Mouse (Mus musculus): ENCODE data around the gene Pigu. TPM values are rescaled to one million over a fixed set of nuclear protein-coding genes. Genes with fewer than 3 reads are reported as not detected.

The Pigu gene
- polyA plus RNA-seq, 1 experiment from 2014 or later, result 41.4 TPM

DNA sequence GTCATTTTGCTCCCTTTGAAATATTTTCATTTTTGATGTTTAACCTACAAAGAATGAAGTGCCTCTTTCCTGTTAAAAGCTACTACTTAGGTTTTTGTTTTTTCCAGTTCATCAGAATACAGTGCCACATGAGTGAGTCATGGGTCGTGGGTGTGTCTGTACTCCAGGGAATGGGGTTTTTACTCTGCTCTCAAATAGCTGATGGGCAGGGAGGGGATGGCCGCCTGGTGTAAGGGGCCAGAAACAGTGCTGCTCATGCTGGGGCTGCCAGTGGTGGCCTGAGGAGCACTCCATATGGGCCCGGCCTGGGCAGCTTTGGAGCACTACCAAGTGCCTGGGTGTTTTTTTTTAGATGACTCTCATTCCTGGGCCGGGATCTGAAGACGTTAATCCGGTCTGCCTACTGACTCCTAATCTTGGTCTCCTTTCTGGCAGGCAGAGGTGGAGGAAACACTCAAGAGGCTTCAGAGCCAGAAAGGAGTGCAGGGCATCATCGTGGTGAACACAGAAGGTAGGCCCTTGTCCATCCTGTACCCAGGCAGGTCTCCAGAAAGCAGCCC is 114.9 kb downstream of the Pigu start:
- WGBS, result 65% methylated on average over 7 of the region's 7 CpGs
- no peaks in the 10 kb centered on the region for H3K27me3 ChIP-seq (replicated peaks; ENCODE audit: insufficient read depth, low read length)
- TF ChIP-seq EP300 (IDR thresholded peaks at IDR 0.05) (no peak), CTCF (IDR thresholded peaks at IDR 0.05) (no peak)
- peak overlapping the region; percentile 14; the same call in 1 of the 2 replicates for H3K27ac ChIP-seq (ENCODE audit: low read length)
- no peaks in the 10 kb centered on the region for H3K9me3 ChIP-seq (ENCODE audit: low read length)
- H3K4me3 ChIP-seq (ENCODE audit: low read depth, low read length), result no peak overlapping the region
- DNase-seq (ENCODE audit: low spot score) (peak; percentile 60), ATAC-seq (peak; percentile 87)
- H3K36me3 ChIP-seq (ENCODE audit: insufficient read depth, low read length), result peaks cover 12% of the 10 kb centered on the region
- peaks cover 7% of the 10 kb centered on the region for H3K4me1 ChIP-seq (ENCODE audit: insufficient read depth, low read depth, low read length)
- no peak overlapping the region for H3K4me2 ChIP-seq (replicated peaks; ENCODE audit: low read depth, low read length)
- H3K9ac ChIP-seq (replicated peaks; ENCODE audit: low read depth), result no peak overlapping the region

DNA sequence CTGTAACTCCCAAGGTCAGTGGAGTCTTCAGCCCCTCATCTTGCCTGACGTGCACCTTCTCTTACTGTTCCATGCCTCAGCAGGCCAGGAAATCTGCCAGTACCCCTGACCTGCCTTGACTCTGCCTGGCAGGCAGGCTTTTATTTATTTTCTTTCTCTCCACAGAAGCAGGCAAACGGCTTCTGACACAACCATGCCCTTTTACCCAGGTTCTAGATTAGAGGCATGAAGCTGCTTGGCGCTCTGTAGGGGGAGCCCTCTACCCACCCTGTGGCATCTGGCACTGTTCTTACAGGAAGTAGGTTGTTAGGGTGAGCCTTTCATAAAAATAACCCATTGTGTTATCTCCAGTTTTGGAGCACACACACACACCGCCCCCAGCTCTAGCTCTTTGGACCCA is 116.3 kb downstream of the Pigu start:
- H3K27ac ChIP-seq (ENCODE audit: low read length), result no peak overlapping the region
- H3K27me3 ChIP-seq (replicated peaks; ENCODE audit: insufficient read depth, low read length), result no peaks in the 10 kb centered on the region
- H3K9me3 ChIP-seq (ENCODE audit: low read length), result no peaks in the 10 kb centered on the region
- TF ChIP-seq CTCF (IDR thresholded peaks at IDR 0.05) (peak; percentile 63), EP300 (IDR thresholded peaks at IDR 0.05) (no peak)
- no peak overlapping the region for H3K9ac ChIP-seq (replicated peaks; ENCODE audit: low read depth)
- DNase-seq (ENCODE audit: low spot score) (peak; percentile 41), ATAC-seq (no peak)
- H3K36me3 ChIP-seq (ENCODE audit: insufficient read depth, low read length), result peaks cover 12% of the 10 kb centered on the region
- 68% methylated on average over 4 of the region's 4 CpGs for WGBS
- H3K4me1 ChIP-seq (ENCODE audit: insufficient read depth, low read depth, low read length), result peaks cover 9% of the 10 kb centered on the region
- H3K4me2 ChIP-seq (replicated peaks; ENCODE audit: low read depth, low read length), result no peak overlapping the region
- no peak overlapping the region for H3K4me3 ChIP-seq (ENCODE audit: low read depth, low read length)

DNA sequence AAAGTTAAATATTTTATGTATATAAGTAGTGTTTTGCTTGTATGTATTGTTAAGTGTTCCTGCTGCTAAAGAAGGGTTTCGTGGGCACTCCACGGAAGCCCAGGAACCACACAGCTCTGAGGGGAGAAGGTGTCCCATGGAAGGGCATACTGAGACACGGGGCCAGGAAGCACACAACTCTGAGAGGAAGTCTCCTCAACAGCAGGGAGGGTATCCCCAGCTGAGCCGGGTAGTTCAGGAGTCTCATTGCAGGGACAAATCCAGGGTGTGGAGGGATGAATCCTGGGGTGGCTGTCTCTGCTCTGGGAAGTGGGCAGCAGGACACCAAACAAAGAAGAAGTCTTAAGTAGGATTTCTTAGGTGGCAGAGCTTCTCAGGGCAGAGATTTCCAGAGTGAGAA is 120.0 kb downstream of the Pigu start:
- no peaks in the 10 kb centered on the region for H3K27me3 ChIP-seq (replicated peaks; ENCODE audit: insufficient read depth, low read length)
- H3K9me3 ChIP-seq (ENCODE audit: low read length), result no peaks in the 10 kb centered on the region
- H3K4me1 ChIP-seq (ENCODE audit: insufficient read depth, low read depth, low read length), result peaks cover 9% of the 10 kb centered on the region
- DNase-seq (ENCODE audit: low spot score), result peak; percentile 18
- H3K36me3 ChIP-seq (ENCODE audit: insufficient read depth, low read length), result no peaks in the 10 kb centered on the region
- TF ChIP-seq CTCF (IDR thresholded peaks at IDR 0.05), result no peak
- TF ChIP-seq EP300 (IDR thresholded peaks at IDR 0.05), result no peak
- peak overlapping the region; percentile 71 for H3K4me2 ChIP-seq (replicated peaks; ENCODE audit: low read depth, low read length)
- peak overlapping the region; percentile 88 for H3K9ac ChIP-seq (replicated peaks; ENCODE audit: low read depth)
- peak overlapping the region; percentile 97 for H3K4me3 ChIP-seq (ENCODE audit: low read depth, low read length)
- WGBS, result 6% methylated on average over 4 of the region's 4 CpGs
- ATAC-seq, result no peak
- H3K27ac ChIP-seq (ENCODE audit: low read length), result peak overlapping the region; percentile 85

DNA sequence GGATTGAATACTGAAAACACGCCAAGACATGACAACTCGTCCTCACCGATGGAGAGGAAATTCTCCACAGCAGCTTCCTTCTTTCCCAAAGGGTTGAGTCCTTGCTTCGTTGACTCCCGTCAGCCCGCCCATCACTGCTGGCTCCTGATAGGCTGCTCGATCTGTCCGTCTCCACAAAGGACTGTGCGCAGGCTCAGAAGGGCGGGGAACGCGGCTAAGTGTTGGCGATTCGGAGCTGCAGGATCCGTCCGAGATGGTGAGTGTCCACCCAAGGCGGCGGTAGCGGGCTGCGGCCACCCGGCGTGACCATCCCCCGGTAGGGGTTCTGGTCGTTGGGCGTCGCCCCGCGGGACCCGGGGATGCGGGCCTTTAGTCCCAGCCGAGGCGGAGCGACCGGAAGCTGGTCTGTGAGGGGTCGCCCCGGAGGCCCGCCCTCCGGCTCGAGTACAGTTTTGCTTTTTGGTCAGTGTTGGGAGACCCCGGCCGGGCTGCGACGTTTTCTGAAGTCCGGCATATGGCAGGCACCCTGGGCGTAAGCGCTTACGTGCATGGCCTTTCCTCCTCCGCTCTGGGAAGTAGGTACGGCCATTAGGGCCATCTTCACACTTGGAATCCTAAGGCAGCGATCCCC is 120.8 kb downstream of the Pigu start, which contains the start of gene Dynlrb1:
Gene Dynlrb1 (plus strand): TSS at position 172 of the 631 bp plus-strand sequence.
- DNase-seq (ENCODE audit: low spot score), result peak; percentile 97
- H3K4me3 ChIP-seq (ENCODE audit: low read depth, low read length), result peak within 1 kb of the TSS; percentile 97
- ATAC-seq, result peak; percentile 100
- no peak for TF ChIP-seq EP300 (IDR thresholded peaks at IDR 0.05)
- peak; percentile 57 for TF ChIP-seq CTCF (IDR thresholded peaks at IDR 0.05)
- no peaks in the 10 kb centered on the region for H3K36me3 ChIP-seq (ENCODE audit: insufficient read depth, low read length)
- no peaks in the 10 kb centered on the region for H3K27me3 ChIP-seq (replicated peaks; ENCODE audit: insufficient read depth, low read length)
- H3K4me2 ChIP-seq (replicated peaks; ENCODE audit: low read depth, low read length), result peak within 1 kb of the TSS; percentile 71
- WGBS, result under 1% methylated on average over 41 of the region's 50 CpGs
- H3K9me3 ChIP-seq (ENCODE audit: low read length), result no peaks in the 10 kb centered on the region
- peaks cover 9% of the 10 kb centered on the region for H3K4me1 ChIP-seq (ENCODE audit: insufficient read depth, low read depth, low read length)
- peak within 1 kb of the TSS; percentile 85 for H3K27ac ChIP-seq (ENCODE audit: low read length)
- H3K9ac ChIP-seq (replicated peaks; ENCODE audit: low read depth), result peak within 1 kb of the TSS; percentile 88

DNA sequence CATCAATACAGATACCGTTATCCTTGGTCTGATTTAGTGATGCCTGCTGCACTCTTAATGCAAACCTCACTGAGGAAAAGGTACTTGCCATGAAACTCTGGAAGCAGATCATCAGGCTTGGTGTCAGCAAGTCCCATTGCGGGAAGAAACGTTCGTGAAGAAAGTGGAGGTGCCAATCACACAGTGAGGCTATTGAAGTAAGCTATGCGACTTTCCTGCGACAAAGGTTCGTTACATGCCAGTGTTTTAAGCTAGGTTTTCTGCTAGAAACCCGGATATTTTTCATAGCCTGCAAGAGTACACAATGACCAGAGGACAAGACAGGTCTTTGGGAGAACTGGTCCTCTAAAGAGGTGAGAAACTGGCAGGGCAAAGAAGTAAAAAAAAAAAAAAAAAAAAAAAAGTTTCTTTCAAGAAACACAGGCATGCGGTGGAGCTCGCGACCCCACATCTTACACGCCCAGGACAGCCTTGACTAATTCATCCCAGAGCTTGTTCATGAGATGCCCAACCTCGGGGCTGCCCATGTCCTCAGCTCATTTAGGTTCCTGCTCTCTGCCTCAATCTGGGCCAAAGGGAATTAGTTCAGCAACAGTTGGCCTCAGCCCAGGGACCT is 121.4 kb downstream of the Pigu start:
- Histone ChIP-seq H3K4me1 (ENCODE audit: insufficient read depth, low read depth, low read length) (peaks cover 9% of the 10 kb centered on the region), H3K4me3 (ENCODE audit: low read depth, low read length) (peak overlapping the region; percentile 97), H3K27me3 (replicated peaks; ENCODE audit: insufficient read depth, low read length) (no peaks in the 10 kb centered on the region), H3K9me3 (ENCODE audit: low read length) (no peaks in the 10 kb centered on the region), H3K4me2 (replicated peaks; ENCODE audit: low read depth, low read length) (peak overlapping the region; percentile 71), H3K36me3 (ENCODE audit: insufficient read depth, low read length) (no peaks in the 10 kb centered on the region), H3K9ac (replicated peaks; ENCODE audit: low read depth) (peak overlapping the region; percentile 88), H3K27ac (ENCODE audit: low read length) (peak overlapping the region; percentile 85)
- TF ChIP-seq CTCF (IDR thresholded peaks at IDR 0.05) (no peak), EP300 (IDR thresholded peaks at IDR 0.05) (no peak)
- ATAC-seq, result peak; percentile 84
- DNase-seq (ENCODE audit: low spot score), result no peak
- 6% methylated on average over 13 of the region's 13 CpGs for WGBS

MicroRNAs within 50 kb of the gene (microRNA counts, 519-probe panel; counts per million panel counts)
- microRNA mmu-miR-695, result not detected

Small RNA genes lying within 50 kb of the gene (microRNA-seq; reads per million reads assigned to microRNA genes)
- not detected for gene Mir695

Other genes with a start within 250 kb of the Pigu start
- 24.9 and 30.3 TPM in 2 replicates for gene Itch, start 223.9 kb downstream of the Pigu start, polyA plus RNA-seq (2015; fragmentation: Nextera tagmentation; extraction: Ambion mirVana)
- 332 TPM in 2 replicates for gene Dynlrb1, start 120.9 kb downstream of the Pigu start, polyA plus RNA-seq (2015; fragmentation: Nextera tagmentation; extraction: Ambion mirVana)
- 382 and 428 TPM in 2 replicates for gene Map1lc3a, start 81.1 kb downstream of the Pigu start, polyA plus RNA-seq (2015; fragmentation: Nextera tagmentation; extraction: Ambion mirVana)
- gene Trp53inp2, start 23.6 kb upstream of the Pigu start, polyA plus RNA-seq (2015; fragmentation: Nextera tagmentation; extraction: Ambion mirVana), result 30.4 and 32.6 TPM in 2 replicates
- 16.7 and 20.0 TPM in 2 replicates for gene Ncoa6, start 116.5 kb upstream of the Pigu start, polyA plus RNA-seq (2015; fragmentation: Nextera tagmentation; extraction: Ambion mirVana)
- gene Acss2, start 160.5 kb upstream of the Pigu start, polyA plus RNA-seq (2015; fragmentation: Nextera tagmentation; extraction: Ambion mirVana), result 15.0 and 16.8 TPM in 2 replicates
- 1.0 and 1.2 TPM in 2 replicates for gene Ggt7, start 160.8 kb upstream of the Pigu start, polyA plus RNA-seq (2015; fragmentation: Nextera tagmentation; extraction: Ambion mirVana)
- 37.1 and 39.4 TPM in 2 replicates for gene Gss, start 235.4 kb upstream of the Pigu start, polyA plus RNA-seq (2015; fragmentation: Nextera tagmentation; extraction: Ambion mirVana)